Mouse (Mus musculus): Measurements from ENCODE around the gene Dnaaf5.

- TF ChIP-seq POLR2A (IDR thresholded peaks at IDR 0.05; ENCODE audit: borderline replicate concordance, extremely low read depth, low read depth, low read length) (no peak), CTCF (IDR thresholded peaks at IDR 0.05; ENCODE audit: insufficient read depth, low read length) (no peak)
Observed at GRCm38 (mm10) chr5:139125717-139126116, 24.3 kb upstream of the Dnaaf5 start.
